9 mouse cellular contexts compared by ENCODE assay signal in the genomic region with DNA sequence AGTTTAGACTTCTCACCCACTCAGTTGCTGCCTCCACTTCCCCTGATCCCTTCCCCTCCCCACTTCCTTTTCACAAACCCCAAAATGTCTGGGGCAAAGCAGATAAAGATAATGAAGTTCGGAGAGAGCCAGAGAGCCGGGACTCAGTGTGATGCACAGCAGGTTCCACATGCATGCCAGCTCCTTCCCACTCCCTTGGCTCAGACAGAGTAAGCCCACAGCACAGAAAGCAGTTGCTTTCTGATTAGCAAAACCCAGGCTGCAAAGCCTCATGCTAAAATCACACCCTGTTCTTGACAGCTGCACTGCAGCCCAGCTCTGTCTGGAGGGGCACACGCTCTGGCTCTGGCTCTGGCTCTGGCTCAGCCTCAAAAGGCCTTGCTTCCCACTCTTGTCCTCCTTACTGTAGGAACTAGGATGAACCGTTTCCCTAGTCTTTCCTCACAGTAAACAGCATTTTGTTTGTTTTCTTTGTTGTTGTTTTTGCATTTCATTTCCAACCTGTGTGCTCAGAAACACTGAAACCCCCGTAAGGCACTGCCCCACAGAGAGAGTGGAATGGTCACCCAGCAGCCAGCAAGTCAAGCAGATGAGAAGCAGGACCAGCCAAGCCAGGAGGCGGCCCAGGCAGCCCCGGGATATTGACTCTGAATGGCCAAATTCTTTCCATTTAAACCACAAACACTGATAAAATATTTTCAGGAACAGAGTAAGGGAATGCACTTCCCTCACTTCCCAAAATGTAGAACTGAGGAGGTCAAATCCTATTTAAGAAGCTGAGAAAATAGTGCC.
A peak's percentile ranks its signal among the peaks of the same experiment; 100 is the strongest.
DNase-seq lines count a peak whose midpoint lies in the region; ATAC-seq and TF ChIP-seq lines count a peak whose summit lies in the region.
"Had no signal": no experiment of that assay in that cellular context is flagged by ENCODE, and none has a peak within 500 bp of the region (broad histone marks: within the 10 kb centered on the region; RNA-seq: fewer than 3 reads in every experiment).

No protein-coding gene starts in this region.

- H3K4me3 ChIP-seq in lung, postnatal 0 days (ENCODE audit: low read depth, low read length): no peak overlapping the region
- H3K4me3 ChIP-seq: neural tube, embryonic 13.5 days had no signal

- no peak for TF ChIP-seq CTCF in lung, postnatal 0 days (IDR thresholded peaks at IDR 0.05)

- no peaks in the 10 kb centered on the region for H3K9me3 ChIP-seq in lung, postnatal 0 days (ENCODE audit: low read length)
- H3K9me3 ChIP-seq: neural tube, embryonic 13.5 days had no signal

- no peak overlapping the region for H3K9ac ChIP-seq in lung, postnatal 0 days (replicated peaks; ENCODE audit: low read depth)
- H3K9ac ChIP-seq: neural tube, embryonic 13.5 days had no signal

- no peaks in the 10 kb centered on the region for H3K27me3 ChIP-seq in lung, postnatal 0 days (replicated peaks; ENCODE audit: insufficient read depth, low read length)
- H3K27me3 ChIP-seq: neural tube, embryonic 13.5 days had no signal

- no peak overlapping the region for H3K27ac ChIP-seq in lung, postnatal 0 days (ENCODE audit: low read length)
- H3K27ac ChIP-seq: neural tube, embryonic 13.5 days had no signal

- no peaks in the 10 kb centered on the region for H3K4me1 ChIP-seq in lung, postnatal 0 days (ENCODE audit: insufficient read depth, low read depth, low read length)

- TF ChIP-seq EP300 in lung, postnatal 0 days (IDR thresholded peaks at IDR 0.05): no peak

- no peak overlapping the region for H3K4me2 ChIP-seq in lung, postnatal 0 days (replicated peaks; ENCODE audit: low read depth, low read length)
- H3K4me2 ChIP-seq: neural tube, embryonic 13.5 days had no signal

- 51% methylated on average over 7 of the region's 7 CpGs for WGBS in lung, postnatal 0 days

- peak; percentile 52 for DNase-seq in lung, postnatal 10 days
- no peak for DNase-seq in lung, postnatal 0 days (ENCODE audit: low spot score)
- DNase-seq in frontal cortex, postnatal 36 days (ENCODE audit: low spot score in 2 of 2): peak; percentile 77 to 84
- DNase-seq in layer of hippocampus, postnatal 36 days: peak; percentile 77 to 80
- DNase-seq in right cerebral cortex, postnatal 36 days (ENCODE audit: low spot score in 2 of 2): peak; percentile 71 to 89
- DNase-seq in adrenal gland, adult 2 months: no peak
- no peak for DNase-seq in ovary, postnatal 36 days (ENCODE audit: low spot score)
- no peak for DNase-seq in cerebellum, adult 11 months

- H3K36me3 ChIP-seq in lung, postnatal 0 days (ENCODE audit: insufficient read depth, low read length): no peaks in the 10 kb centered on the region
- H3K36me3 ChIP-seq: neural tube, embryonic 13.5 days had no signal

- ATAC-seq in lung, postnatal 0 days: no peak

Comparison
In these comparisons a context has a peak if more than half of its experiments do, and no peak if none do; other contexts are left out.
1. DNase-seq: peak in lung, postnatal 10 days (single experiment), frontal cortex, postnatal 36 days (2 of 2), layer of hippocampus, postnatal 36 days (2 of 2) and right cerebral cortex, postnatal 36 days (2 of 2); none in lung, postnatal 0 days (single experiment), adrenal gland, adult 2 months (single experiment), ovary, postnatal 36 days (single experiment) and cerebellum, adult 11 months (single experiment).